Mouse (Mus musculus) right cerebral cortex, adult 2 months (tissue): ENCODE measurements at regions not wholly inside any gene's neighbourhood (a gene's known extent, or its start where the extent isn't known, plus 50 kb on each side); places are given as distances from the start of the nearest gene placed in this dataset.

Experiments used
- DNase-seq, 2 experiments: peaks; one replicate each; pipeline ENCODE4 v3.0.0; 2021 to 2022; ENCODE audit warnings: low spot score in 2 of 2

GRCm38 (mm10) chr10:41018888-41019287, 53.2 kb downstream of the Gpr6 start:
- no peak for DNase-seq

DNA sequence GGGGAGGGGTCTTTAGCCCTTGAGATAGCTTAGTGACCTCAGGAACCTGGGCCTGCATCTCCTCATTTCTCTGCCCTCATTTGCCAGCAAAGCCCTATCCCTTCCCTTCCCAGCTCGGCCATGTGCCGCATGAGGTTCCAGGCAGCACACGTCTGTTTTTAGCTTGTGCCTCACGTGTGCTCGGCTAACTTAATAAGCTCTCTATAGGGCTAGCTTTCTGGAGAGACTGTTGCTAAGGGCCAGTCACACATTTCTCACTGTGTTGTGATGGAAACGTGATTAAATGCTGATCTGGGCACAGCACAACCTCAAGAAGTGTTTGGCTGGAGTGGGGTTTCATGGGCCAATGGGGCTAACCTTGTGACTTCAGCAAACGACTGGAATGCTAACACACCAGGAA, 55.5 kb downstream of the Gpr6 start:
- no peak for DNase-seq

DNA sequence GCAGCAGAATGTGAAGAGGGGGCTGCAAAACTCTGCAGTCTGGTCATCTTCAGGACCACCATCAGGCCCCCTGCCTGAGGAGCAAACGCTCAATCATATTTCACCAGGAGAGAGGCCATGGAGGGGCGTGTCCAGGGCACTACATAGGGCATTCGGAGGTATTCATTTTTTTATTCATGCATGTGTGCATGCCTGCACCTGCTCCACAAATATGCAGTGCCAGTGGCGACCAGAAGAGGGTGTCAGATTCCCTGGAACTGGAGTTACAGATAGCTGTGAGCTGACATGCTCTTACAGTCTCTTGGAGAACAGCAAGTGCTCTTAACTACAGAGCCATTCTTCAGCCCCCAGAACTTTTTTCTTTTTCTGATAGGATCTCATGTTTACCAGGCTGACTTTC, 56.4 kb downstream of the Gpr6 start:
- DNase-seq = peak; percentile 77 to 83

- DNase-seq = no peak
Measured at GRCm38 (mm10) chr10:41010585-41010984, 61.5 kb downstream of the Gpr6 start.

DNA sequence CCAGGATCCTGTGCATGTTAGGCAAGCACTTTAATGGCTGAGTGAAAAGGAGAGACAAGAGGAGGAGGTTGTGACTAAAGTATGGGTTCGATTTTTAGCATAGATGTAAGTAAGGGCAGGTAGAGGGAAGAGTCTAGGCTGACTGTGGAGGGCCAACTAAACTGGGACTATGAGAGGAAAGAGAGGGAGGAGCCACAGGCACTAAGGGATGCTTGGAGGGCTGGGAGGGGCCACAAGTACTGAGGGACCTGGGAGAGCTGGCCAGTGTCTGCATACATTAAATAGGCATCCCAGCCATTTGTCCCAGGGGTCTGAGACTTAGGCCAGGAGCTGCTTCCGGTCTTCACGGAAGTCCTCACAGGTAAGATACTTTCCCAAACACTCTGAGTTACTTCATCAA, 64.2 kb downstream of the Gpr6 start:
- DNase-seq = no peak

GRCm38 (mm10) chr10:41006634-41007033, 65.5 kb downstream of the Gpr6 start:
- DNase-seq = no peak

DNA sequence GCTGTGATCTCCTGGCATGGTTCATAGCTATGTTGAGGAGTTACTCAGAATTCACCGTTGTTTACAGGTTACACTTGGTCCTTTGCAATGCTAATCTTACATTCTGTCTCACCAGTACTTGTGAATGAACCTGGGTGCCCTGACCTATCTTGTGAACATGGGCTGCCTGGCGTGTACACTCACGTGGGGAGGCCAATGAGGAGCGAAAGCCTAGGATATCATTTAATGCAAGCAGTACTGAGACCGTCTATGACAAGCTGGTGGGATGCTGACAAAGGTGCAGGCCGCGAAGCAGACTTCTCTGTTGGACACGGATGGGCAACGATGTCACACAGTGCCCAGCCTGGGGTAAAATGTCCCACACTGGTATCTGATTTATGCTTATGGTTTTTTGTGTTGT, 66.3 kb downstream of the Gpr6 start:
- DNase-seq = no peak

DNA sequence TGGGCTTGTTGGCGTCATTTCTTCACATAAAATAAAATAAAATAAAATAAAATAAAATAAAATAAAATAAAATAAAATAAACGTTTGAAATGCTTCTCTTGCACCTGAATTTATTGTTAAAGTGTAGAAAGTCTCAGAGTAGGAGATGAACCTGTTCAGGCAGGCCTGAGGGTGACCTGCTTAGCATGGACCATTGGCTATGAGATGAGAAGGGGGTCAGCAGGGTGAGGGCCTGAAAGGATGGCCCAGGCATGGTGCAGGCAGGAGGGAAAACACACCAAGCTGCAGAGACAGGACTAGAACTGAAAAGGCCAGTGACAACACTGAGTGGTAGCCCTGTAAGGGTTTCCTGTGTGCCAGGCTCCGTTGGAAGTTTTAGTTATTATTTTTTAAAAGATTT, 67.3 kb downstream of the Gpr6 start:
- DNase-seq = no peak

DNA sequence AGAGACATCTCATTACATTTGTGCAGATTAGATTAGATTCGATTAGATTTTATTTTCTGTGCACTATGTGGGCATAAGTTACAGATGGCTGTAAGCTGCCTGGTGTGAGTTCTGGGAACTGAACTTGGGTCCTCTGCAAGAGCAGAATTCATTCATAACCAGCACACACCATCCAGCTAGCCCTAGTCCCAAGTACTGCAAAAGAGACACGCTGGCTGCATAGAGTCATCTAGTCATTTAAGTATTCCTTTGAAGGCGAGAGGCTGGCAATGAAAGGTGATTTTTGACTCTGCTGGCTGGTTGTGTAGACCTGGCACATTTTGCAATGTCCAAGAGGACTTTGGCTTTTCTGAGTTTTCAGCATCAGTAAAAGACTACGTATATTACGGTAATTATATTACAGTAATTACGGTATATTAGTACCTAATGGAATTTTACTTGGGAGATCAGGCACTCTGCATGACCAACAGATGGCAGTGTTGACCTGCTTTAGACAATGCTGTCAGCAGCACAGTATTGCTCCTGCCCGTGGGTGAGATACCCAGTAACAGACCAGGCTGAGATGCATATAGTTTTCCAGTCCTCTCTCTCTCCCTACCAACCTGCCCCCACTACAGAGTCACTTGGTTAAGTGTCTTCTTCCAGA, 67.9 kb downstream of the Gpr6 start:
- DNase-seq = peak; percentile 67 to 72

DNA sequence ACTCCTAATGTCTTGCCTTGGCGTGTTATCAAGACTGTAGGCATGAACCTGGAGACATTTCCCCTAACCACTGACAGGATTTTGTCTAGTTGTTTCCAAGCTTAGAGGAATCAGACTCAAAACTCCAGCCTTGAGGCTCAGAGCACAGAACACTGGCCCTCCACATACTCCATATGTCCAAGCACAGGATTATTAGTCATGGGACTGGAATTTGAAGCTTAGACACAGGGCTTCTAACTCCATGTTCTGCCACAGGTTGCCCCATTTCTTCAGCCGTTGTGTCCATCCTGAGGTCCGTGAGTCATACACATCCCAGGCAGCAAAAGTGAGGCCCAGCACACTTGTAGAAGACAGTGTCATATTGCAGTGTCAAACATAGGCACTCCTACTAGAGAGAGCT, 68.9 kb downstream of the Gpr6 start:
- no peak for DNase-seq

DNA sequence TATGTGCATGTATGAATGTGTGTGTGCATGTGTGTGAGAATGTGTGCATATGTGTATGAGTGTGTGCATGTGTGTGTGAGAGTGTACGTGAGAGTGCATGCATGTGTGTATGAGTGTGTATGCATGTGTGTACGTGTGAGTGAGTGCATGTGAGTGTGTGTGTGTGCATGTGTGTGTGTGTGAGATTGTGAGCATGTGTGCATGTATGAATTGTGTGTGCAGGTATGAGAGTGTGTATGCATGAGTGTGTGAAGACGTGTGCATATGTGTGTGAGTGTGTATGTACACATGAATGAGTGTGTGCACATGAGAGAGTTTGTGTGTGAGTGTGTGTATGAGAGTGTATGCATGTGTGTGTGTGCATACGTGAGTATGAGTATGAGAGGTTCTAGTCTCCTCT, 71.1 kb downstream of the Gpr6 start:
- DNase-seq = no peak

- no peak for DNase-seq
Measured at GRCm38 (mm10) chr10:40999486-40999885, 72.6 kb downstream of the Gpr6 start.

DNA sequence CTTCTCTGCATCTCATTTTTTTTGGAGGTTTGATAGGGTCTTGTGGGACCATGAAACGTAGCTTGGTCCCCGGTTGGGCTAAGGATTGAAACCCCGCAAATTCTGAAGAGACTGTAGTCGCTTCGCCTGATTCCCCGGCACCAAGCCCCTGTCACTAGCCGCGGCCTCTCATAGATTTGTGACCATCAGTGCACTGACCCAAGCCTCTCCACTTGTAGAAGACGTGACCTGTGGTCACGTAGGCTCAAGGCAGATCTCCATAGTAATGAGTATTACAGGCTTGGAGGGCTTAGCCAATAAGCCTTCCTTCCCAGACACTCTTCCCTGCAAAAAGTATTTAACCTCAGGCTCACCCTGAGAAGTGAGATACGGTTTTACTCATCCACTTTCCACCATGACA, 73.3 kb downstream of the Gpr6 start:
- DNase-seq = no peak

DNA sequence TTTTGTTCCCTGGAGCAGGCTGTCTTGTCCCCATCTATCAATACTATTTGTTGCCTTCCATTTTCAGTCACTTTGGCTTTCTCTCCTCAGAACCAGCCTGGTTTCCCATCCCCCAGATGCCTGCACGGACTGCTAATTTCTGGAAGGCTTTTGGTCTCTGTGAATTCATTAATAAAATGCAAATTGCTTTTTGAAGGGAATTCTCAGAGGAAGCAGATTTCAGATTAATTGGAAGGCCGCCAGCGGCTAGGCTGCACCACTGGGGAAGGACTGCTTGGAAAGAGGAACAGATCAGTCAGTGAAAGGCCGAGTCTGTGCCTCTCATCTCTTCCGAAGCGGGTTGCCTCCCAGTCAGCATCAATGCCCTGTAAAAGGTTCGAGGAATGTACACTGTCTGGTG, 73.8 kb downstream of the Gpr6 start:
- DNase-seq = peak; percentile 40 to 53

DNA sequence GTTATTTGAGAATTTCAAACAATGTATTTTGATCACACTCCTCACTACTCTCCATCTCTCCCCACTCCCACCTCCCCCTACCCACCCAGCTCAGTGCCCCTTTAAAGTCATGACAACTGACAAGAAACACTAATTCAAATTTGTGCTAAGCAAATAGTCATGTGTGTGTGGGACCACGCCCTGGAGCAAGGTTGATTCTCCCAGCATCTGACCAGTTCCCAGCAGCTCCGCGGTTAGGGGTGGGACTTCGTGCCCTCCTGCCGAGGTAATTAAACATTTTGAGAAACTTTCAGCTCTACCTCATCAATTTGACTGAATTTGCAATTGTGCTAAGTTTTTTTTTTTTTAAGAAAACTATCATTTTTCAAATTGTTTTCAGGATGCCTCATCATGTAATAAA, 74.5 kb downstream of the Gpr6 start:
- no peak for DNase-seq
